Mouse (Mus musculus) right cerebral cortex, postnatal 36 days (tissue): ENCODE measurements at regions not wholly inside any gene's neighbourhood (a gene's known extent, or its start where the extent isn't known, plus 50 kb on each side); places are given as distances from the start of the nearest gene placed in this dataset.

ENCODE experiments used
- DNase-seq, 2 experiments: peaks; one replicate each; pipeline ENCODE4 v3.0.0; 2022; ENCODE audit warnings: low spot score in 2 of 2, mixed read lengths in 1 of 2

GRCm38 (mm10) chr10:67439042-67439635, 96.1 kb upstream of the Egr2 start:
- no peak for DNase-seq

- no peak for DNase-seq
Observed at GRCm38 (mm10) chr10:67439844-67440243, 95.4 kb upstream of the Egr2 start.

- DNase-seq: no peak
Observed at GRCm38 (mm10) chr10:67441243-67441642, 94.0 kb upstream of the Egr2 start.

GRCm38 (mm10) chr10:67448875-67449274, 86.4 kb upstream of the Egr2 start:
- no peak for DNase-seq

- DNase-seq: no peak
Observed at GRCm38 (mm10) chr10:67454149-67454548, 81.1 kb upstream of the Egr2 start.

GRCm38 (mm10) chr10:67458447-67459272, 76.6 kb upstream of the Egr2 start:
- DNase-seq: no peak

- no peak for DNase-seq
Observed at GRCm38 (mm10) chr10:67461321-67461720, 74.0 kb upstream of the Egr2 start.

GRCm38 (mm10) chr10:67461862-67462261, 73.4 kb upstream of the Egr2 start:
- DNase-seq: no peak

GRCm38 (mm10) chr10:67468724-67469123, 66.6 kb upstream of the Egr2 start:
- no peak for DNase-seq

- no peak for DNase-seq
Observed at GRCm38 (mm10) chr10:67473016-67473415, 62.3 kb upstream of the Egr2 start.

- DNase-seq: no peak
Observed at GRCm38 (mm10) chr10:67474336-67474735, 60.9 kb upstream of the Egr2 start.

GRCm38 (mm10) chr10:67482268-67482667, 53.0 kb upstream of the Egr2 start:
- DNase-seq: peak; percentile 64 to 73

GRCm38 (mm10) chr10:67483371-67483770, 51.9 kb upstream of the Egr2 start:
- peak; percentile 8 to 10 for DNase-seq

- DNase-seq: no peak
Observed at GRCm38 (mm10) chr10:67484091-67484745, 51.1 kb upstream of the Egr2 start.
